Mouse (Mus musculus) ES-Bruce4 (cell line): Measurements from ENCODE around the gene A630001G21Rik.

Source experiments
- CTCF ChIP-seq: IDR thresholded peaks from one replicate; pipeline ENCODE4 v1.8.1; 2011; ENCODE audit warnings: low read depth, low read length
- EP300 ChIP-seq: IDR thresholded peaks from 2 replicates; pipeline ENCODE4 v1.6.1; 2011; ENCODE audit warnings: low read depth, low read length; ENCODE audit not compliant: insufficient read depth

DNA sequence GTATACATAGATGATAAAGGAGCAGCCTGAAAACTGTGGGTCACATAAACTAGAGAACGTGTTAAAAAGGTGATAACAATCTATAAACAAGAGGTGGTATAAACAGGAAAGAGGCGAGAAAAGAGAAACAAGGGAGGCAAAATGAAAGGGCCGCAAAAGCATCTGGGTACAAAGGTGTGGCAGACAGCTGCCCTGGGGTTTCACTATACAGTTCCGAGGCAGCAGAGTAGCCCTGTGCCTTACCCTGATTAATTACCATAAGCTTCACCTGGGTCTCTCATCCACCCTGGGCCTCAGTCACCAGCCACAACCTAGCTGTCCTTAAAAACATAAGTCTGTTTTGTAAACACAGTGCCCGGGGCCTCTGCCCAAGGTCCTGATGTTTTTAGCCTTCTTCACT lies 91.8 kb downstream of the A630001G21Rik start:
- no peak for TF ChIP-seq CTCF
- TF ChIP-seq EP300: no peak
